Mouse (Mus musculus) testis, adult 2 months (tissue): ENCODE measurements around the gene Noxa1. TPM values are rescaled to one million over a fixed set of nuclear protein-coding genes. Genes with fewer than 3 reads are reported as not detected.

Source experiments
- H3K27ac ChIP-seq: fragments of 200-500 bp; 2 replicates; pipeline ENCODE4 v1.5.1; 2012; ENCODE audit warnings: low read depth, low read length; ENCODE audit not compliant: control insufficient read depth, insufficient read depth
- H3K27me3 ChIP-seq: fragments of 200-500 bp; 2 replicates; pipeline ENCODE4 v1.6.1; 2012; ENCODE audit warnings: mild to moderate bottlenecking, low read length, moderate library complexity; ENCODE audit not compliant: control insufficient read depth, insufficient read depth
- H3K36me3 ChIP-seq: fragments of 200-500 bp; 2 replicates; pipeline ENCODE4 v1.6.1; 2012; ENCODE audit warnings: mild to moderate bottlenecking, low read length; ENCODE audit not compliant: control insufficient read depth, insufficient read depth
- H3K4me1 ChIP-seq: fragments of 200-500 bp; 2 replicates; pipeline ENCODE4 v1.6.1; 2012; ENCODE audit warnings: low read length; ENCODE audit not compliant: control insufficient read depth, insufficient read depth
- H3K4me3 ChIP-seq: fragments of 200-500 bp; 2 replicates; pipeline ENCODE4 v1.5.1; 2012; ENCODE audit warnings: low read depth, mild to moderate bottlenecking, low read length, moderate library complexity, mixed read lengths; ENCODE audit not compliant: control insufficient read depth
- CTCF ChIP-seq: fragments of 200-500 bp; IDR thresholded peaks from 2 replicates; pipeline ENCODE4 v1.5.1; 2012; ENCODE audit warnings: low read depth, mild to moderate bottlenecking, inconsistent platforms, low read length, moderate library complexity; ENCODE audit not compliant: control insufficient read depth, insufficient read depth, insufficient replicate concordance
- POLR2A ChIP-seq: fragments of 200-500 bp; IDR thresholded peaks from 2 replicates; pipeline ENCODE4 v1.6.1; 2012; ENCODE audit warnings: low read depth, mild to moderate bottlenecking, inconsistent platforms, low read length, moderate library complexity; ENCODE audit not compliant: control insufficient read depth
- polyA plus RNA-seq: library from polyadenylated mRNA; depleted of rRNA; stranded (reverse); fragments of >200 nt; gene quantifications from 2 replicates; pipeline ENCODE4 v1.2.3, GENCODE M21; 2012

Noxa1 gene
- polyA plus RNA-seq, 1 experiment: 0.14 TPM

GRCm38 (mm10) chr2:25098956-25099355 is 4.0 kb upstream of the Noxa1 start:
- Histone ChIP-seq H3K4me1 (peaks cover 6% of the 10 kb centered on the region), H3K36me3 (no peaks in the 10 kb centered on the region), H3K27me3 (no peaks in the 10 kb centered on the region), H3K27ac (no peak overlapping the region), H3K4me3 (no peak overlapping the region)
- no peak for TF ChIP-seq POLR2A
- peak; percentile 43; the same call in 1 of the 2 replicates for TF ChIP-seq CTCF

GRCm38 (mm10) chr2:25098005-25098615 is 3.2 kb upstream of the Noxa1 start:
- Histone ChIP-seq H3K4me1 (peaks cover 6% of the 10 kb centered on the region), H3K27ac (no peak overlapping the region), H3K27me3 (no peaks in the 10 kb centered on the region), H3K4me3 (no peak overlapping the region), H3K36me3 (no peaks in the 10 kb centered on the region)
- TF ChIP-seq POLR2A (no peak), CTCF (no peak)

- Histone ChIP-seq H3K36me3 (no peaks in the 10 kb centered on the region), H3K4me1 (peaks cover 6% of the 10 kb centered on the region), H3K27me3 (no peaks in the 10 kb centered on the region), H3K4me3 (peak overlapping the region; percentile 0), H3K27ac (no peak overlapping the region)
- TF ChIP-seq POLR2A (no peak), CTCF (no peak)
These were observed 202 bp downstream of the Noxa1 start for GRCm38 (mm10) chr2:25094785-25095108.

- H3K27ac ChIP-seq: no peak overlapping the region
- H3K27me3 ChIP-seq: no peaks in the 10 kb centered on the region
- TF ChIP-seq CTCF: no peak
- no peak for TF ChIP-seq POLR2A
- no peak overlapping the region for H3K4me3 ChIP-seq
- H3K4me1 ChIP-seq: no peaks in the 10 kb centered on the region
- no peaks in the 10 kb centered on the region for H3K36me3 ChIP-seq
These were observed 6.3 kb downstream of the Noxa1 start for GRCm38 (mm10) chr2:25088636-25089035.

DNA sequence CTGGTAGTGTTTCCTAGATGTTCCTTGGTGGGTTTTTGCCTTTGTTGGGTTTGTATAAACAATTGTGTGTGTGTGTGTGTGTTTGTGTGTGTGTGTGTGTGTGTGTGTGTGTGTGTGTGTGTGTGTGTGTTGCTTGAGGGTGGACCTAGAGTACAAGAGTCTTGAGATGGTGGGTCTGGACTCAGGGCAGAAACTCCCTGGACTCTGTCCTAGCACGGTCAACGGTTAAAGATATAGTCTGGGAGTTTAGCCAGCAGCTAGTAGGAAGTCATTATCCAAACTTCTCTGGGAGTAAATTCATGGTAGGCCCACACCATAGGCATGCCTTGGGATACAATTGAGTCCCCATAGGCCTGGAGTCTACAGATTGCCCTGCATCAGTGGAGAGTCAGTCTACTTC is 7.1 kb downstream of the Noxa1 start:
- TF ChIP-seq POLR2A (no peak), CTCF (no peak)
- Histone ChIP-seq H3K4me3 (no peak overlapping the region), H3K27me3 (no peaks in the 10 kb centered on the region), H3K4me1 (no peaks in the 10 kb centered on the region), H3K36me3 (no peaks in the 10 kb centered on the region), H3K27ac (no peak overlapping the region)

GRCm38 (mm10) chr2:25085571-25085970 is 9.4 kb downstream of the Noxa1 start:
- H3K4me3 ChIP-seq: no peak overlapping the region
- no peaks in the 10 kb centered on the region for H3K27me3 ChIP-seq
- TF ChIP-seq POLR2A (no peak), CTCF (no peak)
- no peak overlapping the region for H3K27ac ChIP-seq
- no peaks in the 10 kb centered on the region for H3K36me3 ChIP-seq
- no peaks in the 10 kb centered on the region for H3K4me1 ChIP-seq

- H3K4me1 ChIP-seq: no peaks in the 10 kb centered on the region
- no peak overlapping the region for H3K27ac ChIP-seq
- no peaks in the 10 kb centered on the region for H3K27me3 ChIP-seq
- H3K4me3 ChIP-seq: no peak overlapping the region
- no peaks in the 10 kb centered on the region for H3K36me3 ChIP-seq
- TF ChIP-seq CTCF (no peak), POLR2A (no peak)
These were observed 11.3 kb downstream of the Noxa1 start for GRCm38 (mm10) chr2:25083697-25084096.

DNA sequence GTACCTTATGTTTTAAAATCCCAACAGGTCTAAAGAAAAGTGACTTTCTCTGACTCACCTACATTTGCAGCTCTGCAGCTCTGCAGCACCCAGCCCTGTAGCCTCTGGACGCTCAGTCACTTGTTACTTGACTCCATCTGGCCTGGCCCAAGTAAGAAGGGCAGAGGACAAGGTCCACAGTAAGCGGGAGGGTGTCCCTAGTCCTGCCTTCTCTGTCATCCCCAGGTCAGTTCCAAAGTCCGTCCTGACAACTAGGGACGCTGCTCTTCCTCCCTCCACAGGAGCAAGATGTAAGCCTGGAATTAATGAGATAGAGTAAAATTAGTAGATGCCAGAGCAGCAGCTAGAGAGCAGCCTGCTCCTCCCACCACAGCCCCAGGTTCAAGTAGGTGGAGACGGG is 14.9 kb downstream of the Noxa1 start, which contains the start of gene Entpd8:
Gene Entpd8 (plus strand): TSS at position 229 of the 400 bp plus-strand sequence.
- Histone ChIP-seq H3K36me3 (no peaks in the 10 kb centered on the region), H3K4me1 (no peaks in the 10 kb centered on the region), H3K27ac (no peak within 1 kb of the TSS), H3K4me3 (no peak within 1 kb of the TSS), H3K27me3 (no peaks in the 10 kb centered on the region)
- TF ChIP-seq POLR2A (no peak), CTCF (no peak)
